Mouse (Mus musculus): Measurements from ENCODE around the gene Ltbp1.

DNA sequence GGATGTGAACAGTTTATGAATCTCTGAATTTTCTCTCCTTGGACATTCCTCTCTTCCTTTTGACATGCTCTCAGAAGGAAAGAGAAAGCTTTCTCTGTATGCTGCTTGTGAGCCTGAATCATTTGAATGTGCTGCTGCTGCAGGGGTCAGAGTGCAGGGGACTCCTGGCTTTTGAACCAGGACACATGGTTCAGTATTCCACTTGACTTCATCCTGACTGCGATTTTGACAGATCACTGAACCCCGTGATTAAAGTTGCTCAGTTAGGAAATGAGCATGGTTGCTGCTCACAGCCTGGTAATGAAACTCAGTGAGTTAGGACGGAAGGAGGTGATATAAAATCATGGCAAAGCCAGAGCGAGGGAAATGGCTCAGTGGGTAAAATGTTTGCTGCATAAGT lies 95.8 kb downstream of the Ltbp1 start:
- TF ChIP-seq POLR2A (IDR thresholded peaks at IDR 0.05; ENCODE audit: low read depth, low read length) (no peak), CTCF (IDR thresholded peaks at IDR 0.05; ENCODE audit: extremely low read depth, insufficient read depth, insufficient read length, insufficient replicate concordance) (no peak)

Measured in spleen, adult 2 months (tissue).